Mouse (Mus musculus) natural killer cell, adult 2 months (primary cell): Measurements from ENCODE around the gene Sp6.

Experiments
- DNase-seq, 2 experiments: peaks; one replicate each; pipeline ENCODE4 v3.0.0; 2022; ENCODE audit warnings: low spot score in 2 of 2

Gene Sp6

GRCm38 (mm10) chr11:97063274-97063920 is 50.2 kb downstream of the Sp6 start:
- DNase-seq: no peak

- DNase-seq: no peak
Measured at GRCm38 (mm10) chr11:97063921-97064295, 50.7 kb downstream of the Sp6 start.

- DNase-seq: no peak
Measured at GRCm38 (mm10) chr11:97065538-97066295, 52.5 kb downstream of the Sp6 start.

GRCm38 (mm10) chr11:97066656-97067360 is 53.6 kb downstream of the Sp6 start:
- no peak for DNase-seq

- DNase-seq: no peak
Measured at GRCm38 (mm10) chr11:97069333-97069732, 56.1 kb downstream of the Sp6 start.

GRCm38 (mm10) chr11:97069770-97070169 is 56.6 kb downstream of the Sp6 start:
- DNase-seq: no peak

GRCm38 (mm10) chr11:97071129-97071528 is 57.9 kb downstream of the Sp6 start:
- no peak for DNase-seq

GRCm38 (mm10) chr11:97072533-97072932 is 59.3 kb downstream of the Sp6 start:
- peak; percentile 40 to 47 for DNase-seq

- DNase-seq: no peak
Measured at GRCm38 (mm10) chr11:97074235-97074634, 61.0 kb downstream of the Sp6 start.
